Mouse (Mus musculus) heart, postnatal 4 days (tissue): ENCODE results near the gene Kalrn. TPM values are rescaled to one million over a fixed set of nuclear protein-coding genes. Genes with fewer than 3 reads are reported as not detected.

ENCODE experiments used
- DNase-seq: peaks from one replicate; pipeline ENCODE4 v3.0.0; 2021
- total RNA-seq, 2 experiments: library from RNA; stranded (reverse); gene quantifications; 2 replicates each; pipeline ENCODE4 v1.2.3; 2021

Gene Kalrn
- total RNA-seq, 2 experiments from 2014 or later, result 41.1 to 41.7 TPM

DNA sequence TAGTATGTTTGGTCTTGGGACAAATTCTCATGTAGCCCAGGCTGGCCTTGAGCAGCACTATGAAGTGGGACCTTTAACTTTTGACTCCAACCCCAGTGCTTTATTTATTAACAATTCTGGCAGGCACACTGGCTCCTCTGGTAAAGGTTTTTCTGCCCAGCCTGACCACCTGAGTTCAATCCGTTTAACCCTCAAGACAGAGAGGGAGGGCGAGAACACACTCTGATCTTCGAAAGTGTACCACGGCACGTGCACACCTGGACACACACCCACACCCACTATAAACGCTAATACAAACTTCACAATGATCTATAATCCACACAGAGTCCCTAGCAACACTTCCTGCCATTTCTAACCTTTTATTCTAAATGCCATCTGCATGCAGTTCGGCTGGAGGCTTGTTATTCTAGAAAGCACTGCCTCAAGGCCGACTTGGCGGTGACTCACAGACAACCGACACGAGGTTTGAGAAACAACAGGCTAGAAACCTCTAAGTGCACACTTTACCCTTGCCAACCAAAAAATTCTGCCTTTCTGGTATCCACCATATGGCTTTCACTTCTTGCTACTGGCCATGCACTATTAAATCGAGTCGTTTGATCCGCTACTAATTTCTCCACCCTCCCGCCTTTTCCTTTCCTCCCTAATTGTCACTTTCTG, 607.3 kb downstream of the Kalrn start:
- DNase-seq, result no peak

DNA sequence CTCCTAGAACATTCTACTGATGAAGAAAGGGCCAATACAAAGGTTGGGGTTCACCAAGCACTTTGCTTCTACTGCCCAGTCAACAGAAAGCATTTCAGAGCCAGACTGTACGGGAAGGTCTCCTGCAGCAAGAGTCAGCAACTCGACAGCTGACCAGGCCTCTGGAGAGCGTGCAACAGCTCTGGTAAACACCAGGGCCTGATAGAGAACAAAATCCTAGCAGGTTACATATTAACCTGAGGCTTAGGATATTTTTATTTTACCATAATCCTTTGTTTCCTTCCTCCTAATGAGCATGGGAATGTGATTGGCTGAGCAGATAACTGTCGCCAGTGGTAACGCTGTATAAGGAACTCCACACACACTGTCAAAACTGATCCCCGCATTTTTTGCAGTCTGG, 609.8 kb downstream of the Kalrn start:
- DNase-seq, result no peak

DNA sequence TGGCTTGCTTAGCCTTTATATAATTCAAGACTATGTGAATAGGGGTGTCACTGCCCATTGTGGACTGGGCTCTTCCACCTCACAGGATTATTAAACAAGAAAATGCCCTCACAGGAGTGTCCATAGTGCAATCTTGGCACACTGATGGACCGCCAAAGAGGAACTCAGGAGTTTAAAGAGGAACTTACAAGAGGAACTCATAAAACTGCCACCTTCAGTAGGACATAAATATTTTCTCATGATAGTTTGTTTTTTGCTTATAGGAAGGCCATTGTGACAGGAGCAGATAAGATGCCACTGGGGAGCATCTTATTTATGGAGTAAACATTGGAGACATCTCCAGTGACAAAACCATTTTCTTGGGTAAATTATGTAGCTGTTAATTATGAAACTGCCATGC, 618.5 kb downstream of the Kalrn start:
- no peak for DNase-seq

DNA sequence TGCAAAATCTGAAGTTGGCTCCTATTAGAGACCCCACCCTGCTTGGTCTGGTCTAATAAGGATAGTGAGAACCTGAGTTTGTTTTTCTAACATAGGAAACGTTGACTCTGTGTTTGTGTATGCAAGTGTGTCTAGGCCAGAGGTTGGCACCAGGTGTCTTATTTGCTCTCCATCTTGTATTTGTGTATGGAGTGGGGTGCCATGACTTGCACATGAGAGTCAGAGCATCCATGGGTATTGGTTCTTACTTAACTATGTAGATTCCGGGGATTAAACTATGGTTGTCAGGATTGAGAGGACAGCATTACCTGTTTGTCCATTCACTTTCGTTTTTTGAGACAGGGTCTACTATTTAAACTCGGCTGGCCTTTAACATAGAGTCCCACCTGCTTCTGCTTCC, 620.3 kb downstream of the Kalrn start:
- DNase-seq, result no peak

DNA sequence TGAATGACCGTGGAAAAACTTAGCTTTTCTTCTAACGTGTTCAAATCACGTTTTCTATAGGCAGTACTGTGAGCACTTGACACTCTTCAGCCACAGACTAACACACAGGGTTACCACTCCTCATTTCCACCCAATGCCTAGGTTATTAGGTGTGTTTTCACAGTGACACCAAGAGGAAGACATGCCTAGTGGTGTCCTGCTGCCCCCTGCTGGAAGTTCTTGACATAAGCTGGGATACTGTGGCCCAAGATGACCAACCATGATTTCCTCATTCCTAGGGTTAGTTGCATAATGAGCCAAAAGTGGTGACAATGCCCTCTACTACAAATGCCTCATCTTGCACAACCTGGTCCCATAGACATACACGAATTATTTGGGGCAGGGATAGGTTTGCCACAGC, 622.5 kb downstream of the Kalrn start:
- DNase-seq, result peak; percentile 91

DNA sequence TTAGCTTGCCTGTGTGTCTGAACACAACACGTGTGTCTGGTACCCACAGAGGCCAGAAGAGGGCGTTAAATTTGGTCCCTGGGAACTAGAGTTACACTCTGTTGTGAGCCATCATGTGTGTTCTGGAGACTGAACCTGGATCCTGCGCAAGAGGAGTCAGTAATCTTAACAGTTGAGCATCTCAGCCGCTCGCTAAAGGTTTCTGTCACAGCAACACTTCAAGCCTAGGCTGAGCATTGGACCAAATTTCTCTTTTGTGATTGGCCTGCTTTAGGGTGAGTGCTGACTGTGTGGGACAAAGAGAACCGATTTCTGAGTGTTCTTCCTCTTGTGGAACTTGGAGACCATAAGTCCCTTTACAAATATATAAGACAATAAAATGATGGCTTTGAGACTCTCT, 622.9 kb downstream of the Kalrn start:
- no peak for DNase-seq

DNA sequence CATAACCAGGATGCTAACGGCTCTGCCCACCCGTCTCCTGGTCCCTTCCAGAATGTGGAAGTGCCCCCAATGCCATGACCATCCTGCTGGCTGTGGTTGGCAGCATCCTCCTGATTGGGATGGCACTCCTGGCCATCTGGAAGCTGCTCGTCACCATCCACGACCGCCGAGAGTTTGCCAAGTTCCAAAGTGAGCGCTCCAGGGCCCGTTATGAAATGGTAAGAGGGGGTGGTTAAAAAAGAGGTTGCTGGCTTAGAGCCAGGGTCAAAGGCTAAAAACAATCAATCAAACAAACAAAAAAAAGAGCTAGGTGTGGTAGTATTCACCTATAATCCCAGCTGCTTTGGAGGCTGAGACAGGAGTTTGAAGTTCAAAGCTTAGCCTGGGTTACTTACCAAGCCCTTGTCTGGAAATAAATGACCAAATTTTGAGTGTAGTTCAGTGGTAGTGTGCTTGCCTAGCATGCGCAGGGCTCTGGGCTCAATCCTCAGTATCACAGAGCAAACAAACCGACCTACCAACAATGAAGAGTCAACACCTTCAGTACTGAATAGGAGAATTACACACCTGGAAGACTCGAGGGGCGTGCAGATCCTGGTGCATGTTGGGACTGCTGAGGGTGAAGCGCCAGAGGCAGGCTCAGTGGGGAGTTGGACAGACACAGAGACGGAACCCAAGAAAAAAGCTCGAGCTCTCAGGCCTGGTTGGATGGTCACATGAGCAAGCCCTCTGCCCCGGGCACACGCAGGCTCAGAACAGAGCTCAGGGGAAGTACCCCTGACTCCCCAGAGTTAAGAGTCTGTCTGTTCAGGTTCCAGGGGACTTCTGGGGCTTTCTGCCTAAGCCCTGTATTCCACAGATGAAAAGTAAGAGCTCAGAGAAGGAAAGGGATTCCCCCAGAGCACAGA, 625.4 kb downstream of the Kalrn start:
- DNase-seq, result no peak

DNA sequence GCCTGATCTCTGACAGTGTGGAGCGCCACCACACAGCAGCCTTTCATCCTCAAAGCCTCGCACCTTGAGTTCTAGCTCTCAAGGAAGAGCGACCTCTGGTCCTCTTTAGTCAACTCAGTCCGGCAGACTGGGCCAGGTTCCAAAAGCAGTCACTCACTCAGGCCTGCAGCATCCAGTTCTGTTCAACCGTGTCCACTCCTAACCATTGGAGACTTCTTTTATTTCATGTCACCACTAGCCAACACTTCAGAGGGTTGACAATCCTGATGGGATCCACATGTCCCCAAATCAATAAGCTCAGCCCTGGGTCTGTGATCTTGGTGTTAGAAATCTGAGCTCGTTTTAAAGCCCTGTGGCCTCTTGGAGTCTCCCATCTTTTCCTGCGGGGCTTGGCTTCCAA, 627.3 kb downstream of the Kalrn start:
- DNase-seq, result peak; percentile 14

DNA sequence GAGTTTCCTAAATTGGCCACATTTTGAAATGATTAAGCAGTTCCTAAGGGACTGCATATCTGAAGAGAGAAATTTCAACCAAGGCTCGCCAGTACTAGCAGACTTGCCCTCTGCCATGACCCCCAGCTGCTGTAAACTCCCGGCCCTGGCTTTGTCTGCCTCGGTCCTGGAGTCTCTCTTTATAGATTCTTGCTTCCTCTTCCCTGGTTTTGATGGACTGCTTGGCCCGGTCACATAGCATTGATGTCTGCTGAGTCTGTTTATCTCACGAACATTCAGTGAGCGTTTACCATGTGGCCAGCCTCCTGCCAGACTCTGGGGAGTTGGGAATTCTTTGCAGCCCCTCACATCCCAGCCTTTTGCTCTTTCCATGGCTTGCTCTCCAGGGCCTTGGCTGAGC, 628.6 kb downstream of the Kalrn start:
- DNase-seq, result peak; percentile 36

DNA sequence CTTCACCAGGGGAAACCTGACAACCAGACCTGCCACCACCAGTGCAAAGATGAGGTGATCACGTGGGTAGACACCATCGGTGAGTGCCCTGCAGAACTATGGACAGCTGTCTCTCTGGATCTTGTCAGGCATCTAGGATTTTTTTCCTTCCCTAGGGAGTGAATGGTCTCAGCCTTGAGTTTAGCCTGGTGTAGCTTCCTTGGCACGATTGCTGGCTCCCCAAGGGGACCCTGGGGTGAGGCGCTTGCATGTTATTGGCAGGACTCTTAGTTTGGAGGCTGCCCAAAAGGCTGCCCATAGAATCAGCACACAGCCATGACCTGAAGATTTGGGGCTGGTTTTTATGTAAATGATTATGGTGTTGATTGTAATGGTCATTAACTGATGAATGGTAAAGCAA, 629.2 kb downstream of the Kalrn start:
- peak; percentile 17 for DNase-seq

DNA sequence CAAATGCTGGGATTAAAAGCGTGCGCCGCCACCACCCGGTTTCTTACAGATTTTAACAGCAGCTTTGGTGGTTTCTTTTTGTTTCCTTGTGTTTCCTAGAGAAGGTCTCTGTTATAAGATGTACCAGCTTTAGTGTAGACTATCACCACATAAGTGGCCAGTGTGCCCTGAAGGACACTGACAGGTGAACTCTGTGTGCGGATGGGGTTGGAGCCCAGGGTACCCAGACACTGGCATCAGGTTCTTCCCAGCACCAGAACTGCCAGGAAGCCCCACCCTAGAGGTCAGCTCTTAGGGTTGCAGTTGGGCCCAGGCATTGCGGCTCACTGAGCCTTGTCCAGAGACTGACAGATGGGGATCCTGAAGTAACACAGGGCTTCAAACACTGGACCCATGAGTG, 629.9 kb downstream of the Kalrn start:
- no peak for DNase-seq

DNA sequence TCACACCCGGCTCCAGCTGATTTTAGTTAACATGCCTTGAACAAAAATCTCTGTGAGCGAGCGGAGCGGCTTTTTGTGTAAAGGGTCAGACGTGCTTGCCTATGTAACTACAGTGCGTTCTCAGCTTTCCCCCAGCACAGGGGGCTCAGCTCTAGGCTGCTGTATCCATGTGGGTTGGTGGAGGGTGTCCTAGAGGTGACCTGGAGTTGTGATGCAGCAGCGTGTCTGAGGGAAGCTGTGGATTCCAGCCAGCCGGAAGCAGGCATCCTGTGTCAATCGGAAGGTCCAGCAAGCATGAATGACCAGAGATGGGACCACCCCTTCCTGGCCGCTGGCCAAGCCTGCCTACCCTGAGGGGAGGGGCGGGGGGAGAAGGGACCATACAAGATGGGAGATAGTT, 631.0 kb downstream of the Kalrn start:
- DNase-seq, result peak; percentile 78

DNA sequence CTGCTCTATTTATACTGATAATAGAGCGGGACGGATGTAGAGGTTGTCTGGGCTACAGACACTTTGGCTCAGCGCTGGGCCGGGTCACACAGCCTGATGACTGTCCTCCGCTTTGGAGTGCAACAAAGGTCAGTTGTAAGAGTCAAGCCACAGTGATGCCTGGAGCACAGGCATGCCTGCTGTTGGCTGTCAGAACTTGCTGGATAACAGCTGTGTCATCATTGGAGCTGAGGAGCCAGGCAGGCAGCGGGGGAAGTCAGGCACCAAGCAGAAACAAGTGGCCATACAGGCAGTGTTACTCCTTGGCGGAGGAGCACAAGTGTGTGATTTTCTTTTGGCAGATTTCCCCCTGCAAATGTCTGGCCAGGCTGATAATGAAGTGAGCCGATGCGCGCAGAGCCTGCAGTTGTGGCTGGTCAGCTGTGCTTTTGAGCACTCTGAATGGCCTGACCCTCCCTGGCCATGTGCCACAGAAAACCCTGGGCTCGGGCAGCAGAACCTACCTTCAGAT, 632.0 kb downstream of the Kalrn start:
- DNase-seq, result peak; percentile 76

DNA sequence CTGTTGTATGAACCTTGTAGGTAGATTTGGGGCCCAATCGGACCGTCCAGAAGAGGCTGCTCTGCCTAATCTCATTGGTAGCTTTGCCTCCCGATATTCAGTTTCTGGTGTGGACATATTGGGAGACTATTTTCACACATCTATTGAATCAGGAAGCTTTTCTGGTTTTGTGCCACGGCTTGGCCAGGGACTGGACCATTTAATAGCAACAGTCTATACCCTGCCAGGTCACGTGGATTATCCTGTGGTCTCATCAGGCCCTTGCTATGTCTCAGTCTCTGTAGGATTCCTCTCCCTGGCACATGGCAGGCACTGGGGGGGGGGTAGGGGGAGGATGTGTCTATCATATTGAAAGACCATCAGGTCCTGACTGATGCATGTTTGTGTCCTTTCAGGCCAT, 633.2 kb downstream of the Kalrn start:
- peak; percentile 12 for DNase-seq

DNA sequence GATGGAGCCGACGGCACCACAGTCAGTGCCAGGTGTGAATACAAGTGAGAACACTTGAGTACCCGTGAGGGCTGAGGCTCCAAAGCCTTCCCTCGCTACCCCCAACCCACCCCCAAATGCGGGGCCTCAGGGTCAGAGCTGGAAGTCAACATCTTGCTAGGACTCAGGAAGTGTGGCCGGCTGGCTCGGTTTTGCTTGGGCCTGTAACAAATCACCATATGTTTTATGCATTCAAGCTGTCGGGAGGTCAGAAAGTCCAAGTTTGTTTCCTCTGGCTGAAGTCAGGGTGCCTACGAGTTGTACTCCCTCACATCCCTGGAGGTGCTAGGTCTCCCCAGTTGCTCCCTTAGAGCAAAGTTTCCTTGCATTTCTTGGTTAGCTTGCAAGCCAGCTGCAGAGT, 633.7 kb downstream of the Kalrn start:
- DNase-seq, result peak; percentile 42

DNA sequence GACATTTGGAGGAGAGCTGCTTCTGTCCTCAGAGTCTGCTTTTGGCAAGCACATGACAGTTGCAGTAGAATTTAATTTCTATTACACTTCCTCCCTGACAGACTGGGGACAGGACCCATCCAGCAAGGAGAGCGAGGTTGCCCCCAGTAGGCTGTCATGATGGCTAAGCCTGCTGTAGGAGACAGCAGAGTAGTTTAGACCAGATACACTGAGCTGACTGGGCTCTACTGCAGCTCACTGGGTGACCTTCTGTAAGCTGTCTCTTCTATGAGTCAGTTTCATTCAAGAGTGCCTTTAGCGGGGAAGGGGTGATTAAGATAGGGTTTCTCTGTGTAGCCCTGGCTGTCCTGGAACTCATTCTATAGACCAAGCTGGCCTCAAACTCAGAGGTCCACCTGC, 634.2 kb downstream of the Kalrn start:
- peak; percentile 27 for DNase-seq

DNA sequence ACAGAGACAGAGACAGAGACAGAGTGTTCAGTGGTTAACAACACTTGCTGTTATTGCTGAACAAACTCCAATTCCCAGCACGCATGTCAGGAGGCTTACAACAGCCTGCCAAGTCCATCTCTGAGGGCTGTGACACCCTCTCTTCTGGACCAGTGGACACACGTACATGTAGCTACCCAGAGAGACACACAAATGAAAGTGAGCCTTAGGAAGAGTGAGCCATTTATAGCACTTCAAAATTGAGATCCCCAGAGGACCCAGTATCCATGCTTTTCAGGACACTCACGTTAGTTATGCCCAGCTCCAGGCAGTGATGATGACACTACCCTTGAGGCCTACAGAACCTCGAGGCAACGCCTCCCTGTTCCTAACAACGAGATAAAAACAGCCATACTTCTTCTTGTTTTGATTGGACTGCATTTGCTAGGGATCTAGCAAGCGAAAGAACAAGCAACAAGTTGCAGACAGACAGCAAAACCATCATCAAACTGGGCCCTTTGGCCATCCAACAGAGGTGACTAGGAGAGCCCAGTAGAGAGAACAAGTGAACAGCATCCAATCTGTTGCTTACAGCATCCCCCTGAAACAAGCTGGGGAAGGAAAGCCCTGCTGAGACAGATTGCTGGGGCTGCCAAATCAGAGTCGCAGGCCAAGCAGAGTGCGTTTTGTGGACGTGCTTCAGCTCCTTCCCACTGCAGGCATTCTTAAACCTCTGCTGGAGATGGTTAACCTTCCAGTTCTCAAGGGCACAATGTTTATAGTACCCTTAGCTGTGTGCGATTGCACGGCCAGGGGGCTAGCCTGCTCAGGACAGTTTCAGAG, 634.8 kb downstream of the Kalrn start:
- DNase-seq, result peak; percentile 7

DNA sequence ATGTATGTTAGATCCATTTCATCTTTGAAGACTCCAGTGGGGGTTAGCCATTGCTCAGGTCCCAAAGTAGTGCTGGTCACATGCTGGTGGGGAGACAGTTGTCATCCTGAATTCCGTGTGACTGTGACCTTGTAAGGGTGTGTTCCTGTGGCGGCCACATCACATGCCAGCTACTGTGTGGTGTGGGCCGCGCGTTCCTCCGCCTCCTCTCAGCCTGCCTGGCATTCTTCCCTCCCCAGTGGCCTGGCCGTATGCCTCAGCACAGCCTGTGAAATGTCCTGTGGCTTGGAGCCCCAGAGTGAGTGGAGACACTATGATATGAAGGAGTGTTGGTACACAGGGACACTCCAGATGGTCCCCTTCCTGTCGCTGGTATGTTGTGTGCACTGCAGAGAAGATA, 635.8 kb downstream of the Kalrn start:
- peak; percentile 89 for DNase-seq

DNA sequence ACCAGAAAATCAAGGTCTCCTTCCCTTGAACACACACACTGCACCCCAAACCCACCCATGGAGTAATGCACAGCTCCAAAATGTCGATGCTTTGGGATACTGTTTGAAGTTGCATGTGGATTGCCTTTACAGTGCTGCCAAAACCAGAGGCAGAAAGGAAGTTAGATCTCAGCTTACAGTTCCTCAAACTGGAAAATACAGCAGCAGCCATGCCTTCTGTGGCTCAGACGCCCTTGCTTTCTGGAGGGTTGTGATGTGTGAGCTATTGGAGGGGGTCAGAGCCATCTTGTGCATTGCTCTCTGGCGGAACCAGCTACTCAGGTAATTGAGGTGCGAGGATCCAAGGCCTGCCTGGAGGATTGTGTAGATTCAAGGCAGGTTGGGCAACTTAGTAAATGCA, 636.4 kb downstream of the Kalrn start:
- DNase-seq, result peak; percentile 6

DNA sequence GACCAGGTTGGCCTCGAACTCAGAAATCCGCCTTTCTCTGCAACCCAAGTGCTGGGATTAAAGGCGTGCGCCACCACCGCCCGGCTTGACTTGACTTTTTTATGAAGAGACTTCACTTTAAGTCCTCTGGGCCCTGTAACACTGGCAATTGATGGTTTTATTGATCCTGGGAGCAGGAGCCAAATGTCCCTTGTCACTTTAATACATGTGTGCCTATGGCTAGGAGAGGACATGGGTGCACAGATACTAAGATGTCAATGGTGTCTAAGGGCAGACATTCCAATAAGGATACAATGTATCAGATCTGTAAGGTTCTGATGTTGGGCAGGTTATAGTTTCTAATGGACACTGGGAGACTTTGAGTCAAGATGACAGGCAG, 637.9 kb downstream of the Kalrn start:
- peak; percentile 3 for DNase-seq

DNA sequence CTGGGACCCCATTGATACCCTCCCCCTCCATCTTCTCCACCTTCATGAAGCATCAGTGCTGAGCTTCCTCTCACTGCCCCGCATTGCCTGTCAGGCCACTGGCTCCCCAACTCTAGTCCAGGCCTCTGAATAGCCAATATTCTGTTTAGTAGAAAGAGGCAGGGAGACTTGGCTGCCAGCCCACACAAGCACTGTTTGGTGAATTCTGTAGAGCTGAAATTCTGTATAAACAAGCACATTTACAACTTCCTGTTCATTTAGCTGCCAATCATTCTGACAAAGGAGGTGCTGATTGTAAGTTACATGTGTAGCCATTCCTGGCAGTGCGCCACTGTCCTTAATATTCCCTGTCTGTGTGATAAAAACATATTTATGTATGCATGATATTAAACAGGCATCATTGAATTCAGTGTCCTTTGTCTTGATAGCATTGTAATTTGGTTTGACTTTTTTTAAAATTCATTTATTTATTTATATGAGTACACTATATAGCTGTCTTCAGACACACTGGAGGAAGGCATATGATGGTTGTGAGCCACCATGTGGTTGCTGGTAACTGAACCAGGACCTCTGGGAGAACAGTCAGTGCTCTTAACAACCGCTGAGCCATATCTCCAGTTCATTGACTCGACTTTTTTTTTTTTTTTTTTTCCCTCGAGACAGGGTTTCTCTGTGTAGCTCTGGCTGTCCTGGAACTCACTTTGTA, 638.5 kb downstream of the Kalrn start:
- DNase-seq, result peak; percentile 61

DNA sequence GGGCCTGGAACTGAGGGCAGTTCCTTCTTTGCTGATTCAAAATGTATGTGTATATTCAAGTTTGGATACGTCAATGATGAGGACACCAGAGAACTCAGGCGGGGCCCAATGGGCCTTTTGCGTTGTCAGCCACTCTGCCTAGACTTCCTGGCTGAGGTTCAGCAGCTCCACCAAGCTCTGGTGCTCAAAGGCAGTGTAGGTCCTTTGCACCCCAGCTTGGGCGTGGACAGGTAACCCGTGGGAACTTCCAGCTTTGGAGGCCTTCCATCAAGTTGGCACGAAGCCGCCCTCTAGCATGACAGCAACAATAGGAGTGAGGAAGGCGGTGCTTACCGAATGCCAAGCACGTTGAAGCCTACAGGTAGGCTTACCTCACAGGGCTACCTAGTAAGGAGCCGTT, 639.9 kb downstream of the Kalrn start:
- peak; percentile 6 for DNase-seq
